Comparison of ENCODE assay signal across 13 mouse cellular contexts in genomic region chr14:60429513-60429912, GRCm38 (mm10). TPM values are rescaled to one million over a fixed set of nuclear protein-coding genes. Genes with fewer than 3 reads are reported as not detected.
A peak's percentile ranks its signal among the peaks of the same experiment; 100 is the strongest.
DNase-seq lines count a peak whose midpoint lies in the region; ATAC-seq and TF ChIP-seq lines count a peak whose summit lies in the region.
"Had no signal": no experiment of that assay in that cellular context is flagged by ENCODE, and none has a peak within 500 bp of the region (broad histone marks: within the 10 kb centered on the region; RNA-seq: fewer than 3 reads in every experiment).

No protein-coding gene starts in this region.

- H3K9me3 ChIP-seq in forebrain, embryonic 10.5 days = no peaks in the 10 kb centered on the region
- no peaks in the 10 kb centered on the region for H3K9me3 ChIP-seq in forebrain, postnatal 0 days (ENCODE audit: low read length)
- no peaks in the 10 kb centered on the region for H3K9me3 ChIP-seq in embryonic facial prominence, embryonic 11.5 days (replicated peaks; ENCODE audit: control insufficient read depth, low read length)
- no peaks in the 10 kb centered on the region for H3K9me3 ChIP-seq in liver, embryonic 12.5 days (replicated peaks)
- H3K9me3 ChIP-seq in lung, postnatal 0 days (ENCODE audit: low read length) = no peaks in the 10 kb centered on the region

- H3K27me3 ChIP-seq in forebrain, embryonic 10.5 days (ENCODE audit: poor library complexity, severe bottlenecking) = no peaks in the 10 kb centered on the region
- no peaks in the 10 kb centered on the region for H3K27me3 ChIP-seq in forebrain, postnatal 0 days (ENCODE audit: insufficient read depth, low read length)
- no peaks in the 10 kb centered on the region for H3K27me3 ChIP-seq in embryonic facial prominence, embryonic 11.5 days (ENCODE audit: control insufficient read depth, insufficient read depth, low read length)
- no peaks in the 10 kb centered on the region for H3K27me3 ChIP-seq in liver, embryonic 12.5 days (replicated peaks)
- H3K27me3 ChIP-seq in lung, postnatal 0 days (replicated peaks; ENCODE audit: insufficient read depth, low read length) = no peaks in the 10 kb centered on the region

- no peak for TF ChIP-seq CTCF in forebrain, postnatal 0 days (IDR thresholded peaks at IDR 0.05; ENCODE audit: low read depth)
- no peak for TF ChIP-seq CTCF in lung, postnatal 0 days (IDR thresholded peaks at IDR 0.05)

- no peak for TF ChIP-seq EP300 in lung, postnatal 0 days (IDR thresholded peaks at IDR 0.05)

- peaks cover 52% of the 10 kb centered on the region for H3K4me1 ChIP-seq in forebrain, embryonic 10.5 days
- H3K4me1 ChIP-seq in forebrain, postnatal 0 days (ENCODE audit: insufficient read depth) = 0 out of 2 replicates have a peak, but pooled peaks cover 6% of the 10 kb centered on the region
- H3K4me1 ChIP-seq in embryonic facial prominence, embryonic 11.5 days (ENCODE audit: control insufficient read depth, insufficient read depth, low read length) = no peaks in the 10 kb centered on the region
- no peaks in the 10 kb centered on the region for H3K4me1 ChIP-seq in liver, embryonic 12.5 days
- H3K4me1 ChIP-seq in lung, postnatal 0 days (ENCODE audit: insufficient read depth, low read depth, low read length) = no peaks in the 10 kb centered on the region

- H3K4me2 ChIP-seq in forebrain, postnatal 0 days (ENCODE audit: low read depth) = no peak overlapping the region
- no peak overlapping the region for H3K4me2 ChIP-seq in embryonic facial prominence, embryonic 11.5 days (ENCODE audit: low read depth, low read length)
- no peak overlapping the region for H3K4me2 ChIP-seq in liver, embryonic 12.5 days
- H3K4me2 ChIP-seq in lung, postnatal 0 days (replicated peaks; ENCODE audit: low read depth, low read length) = no peak overlapping the region

- H3K9ac ChIP-seq in forebrain, postnatal 0 days = no peak overlapping the region
- no peak overlapping the region for H3K9ac ChIP-seq in embryonic facial prominence, embryonic 11.5 days (replicated peaks; ENCODE audit: low read length)
- H3K9ac ChIP-seq in liver, embryonic 12.5 days = no peak overlapping the region
- H3K9ac ChIP-seq in lung, postnatal 0 days (replicated peaks; ENCODE audit: low read depth) = no peak overlapping the region

- DNase-seq in forebrain, embryonic 10.5 days (ENCODE audit: extremely low spot score, low spot score) = peak; percentile 25
- DNase-seq in forebrain, postnatal 0 days = no peak
- peak; percentile 39 for DNase-seq in embryonic facial prominence, embryonic 11.5 days (ENCODE audit: low spot score)
- peak; percentile 35 for DNase-seq in mesoderm, embryonic 11.5 days (ENCODE audit: low read depth, low spot score)
- no peak for DNase-seq in lung, postnatal 14 days
- DNase-seq in lung, postnatal 0 days (ENCODE audit: low spot score) = no peak
- DNase-seq: adrenal gland, postnatal 10 days; gastrocnemius, postnatal 25 days; heart, postnatal 10 days had no signal

- H3K4me3 ChIP-seq in forebrain, embryonic 10.5 days = no peak overlapping the region
- H3K4me3 ChIP-seq in forebrain, postnatal 0 days (ENCODE audit: low read depth, low read length) = no peak overlapping the region
- no peak overlapping the region for H3K4me3 ChIP-seq in embryonic facial prominence, embryonic 11.5 days (ENCODE audit: low read depth, low read length)
- H3K4me3 ChIP-seq in liver, embryonic 12.5 days = no peak overlapping the region
- no peak overlapping the region for H3K4me3 ChIP-seq in lung, postnatal 0 days (ENCODE audit: low read depth, low read length)

- H3K36me3 ChIP-seq in forebrain, embryonic 10.5 days (replicated peaks) = no peaks in the 10 kb centered on the region
- no peaks in the 10 kb centered on the region for H3K36me3 ChIP-seq in forebrain, postnatal 0 days (ENCODE audit: insufficient read depth)
- no peaks in the 10 kb centered on the region for H3K36me3 ChIP-seq in embryonic facial prominence, embryonic 11.5 days (replicated peaks; ENCODE audit: control insufficient read depth, insufficient read depth, low read depth, low read length)
- no peaks in the 10 kb centered on the region for H3K36me3 ChIP-seq in liver, embryonic 12.5 days
- H3K36me3 ChIP-seq in lung, postnatal 0 days (ENCODE audit: insufficient read depth, low read length) = no peaks in the 10 kb centered on the region

- no peak; the same call in 1 of the 2 replicates for ATAC-seq in forebrain, postnatal 0 days
- peak; percentile 81 for ATAC-seq in cerebellum, adult (ENCODE audit: insufficient number of reproducible peaks, low FRiP score, low TSS enrichment)
- peak; percentile 79; the same call in 1 of the 2 replicates for ATAC-seq in embryonic facial prominence, embryonic 11.5 days (replicated peaks; ENCODE audit: insufficient number of reproducible peaks, low FRiP score, low TSS enrichment, low read depth)
- ATAC-seq in liver, embryonic 12.5 days = no peak
- ATAC-seq in lung, postnatal 0 days = no peak

- WGBS in forebrain, embryonic 10.5 days = 30% methylated on average over 6 of the region's 6 CpGs
- WGBS in forebrain, postnatal 0 days = 12% methylated on average over 6 of the region's 6 CpGs
- 43% methylated on average over 6 of the region's 6 CpGs for WGBS in embryonic facial prominence, embryonic 11.5 days
- 63% methylated on average over 6 of the region's 6 CpGs for whole genome bisulfite sequencing in liver, embryonic 12.5 days (ENCODE audit: insufficient replicate concordance)
- 67% methylated on average over 6 of the region's 6 CpGs for WGBS in lung, postnatal 0 days

- H3K27ac ChIP-seq in forebrain, embryonic 10.5 days = peak overlapping the region; percentile 77
- H3K27ac ChIP-seq in forebrain, postnatal 0 days (ENCODE audit: low read depth, low read length) = no peak overlapping the region
- no peak overlapping the region for H3K27ac ChIP-seq in embryonic facial prominence, embryonic 11.5 days (replicated peaks; ENCODE audit: low read depth, low read length)
- H3K27ac ChIP-seq in liver, embryonic 12.5 days = no peak overlapping the region
- no peak overlapping the region for H3K27ac ChIP-seq in lung, postnatal 0 days (ENCODE audit: low read length)
- H3K27ac ChIP-seq: macrophage had no signal

RNA-seq across cellular contexts. Expression of gene Amer2, which starts 56.5 kb away (rescaled TPM):
- 7.7 and 9.6 TPM in 2 replicates for polyA plus RNA-seq in forebrain, embryonic 10.5 days (2016; fragmentation: Nextera tagmentation; extraction: Ambion mirVana)
- total RNA-seq in forebrain, postnatal 0 days (2014; rRNA removed) = 31.6 and 42.2 TPM in 2 replicates
- polyA plus RNA-seq in forebrain, postnatal 0 days (2015; fragmentation: Nextera tagmentation; extraction: Ambion mirVana) = 14.4 and 28.7 TPM in 2 replicates
- 3.3 and 3.5 TPM in 2 replicates for polyA plus RNA-seq in embryonic facial prominence, embryonic 11.5 days (2014; fragmentation: Nextera tagmentation; extraction: Ambion mirVana)
- polyA plus RNA-seq in liver, embryonic 12.5 days (2016; fragmentation: Nextera tagmentation; extraction: Ambion mirVana) = 0.49 and 0.50 TPM in 2 replicates
- polyA plus RNA-seq in lung, postnatal 0 days (2015; fragmentation: Nextera tagmentation; extraction: Ambion mirVana) = 0.17 and 0.26 TPM in 2 replicates
- total RNA-seq: MEL had no signal
- polyA plus RNA-seq: macrophage had no signal

Comparison
In these comparisons a context has a peak if more than half of its experiments do, and no peak if none do; other contexts are left out.
1. DNase-seq: peak in forebrain, embryonic 10.5 days (single experiment), embryonic facial prominence, embryonic 11.5 days (single experiment) and mesoderm, embryonic 11.5 days (single experiment); none in forebrain, postnatal 0 days (single experiment), lung, postnatal 14 days (single experiment) and lung, postnatal 0 days (single experiment).
2. ATAC-seq: peak in cerebellum, adult (single experiment) and embryonic facial prominence, embryonic 11.5 days (single experiment); none in forebrain, postnatal 0 days (single experiment), liver, embryonic 12.5 days (single experiment) and lung, postnatal 0 days (single experiment).